Mouse (Mus musculus) T-helper 2 cell (primary cell): ENCODE data around the gene Ntrk1.
"Not testable (repeated sequence)": the region's sequence is repeated elsewhere in the genome, so short reads cannot be mapped to it uniquely, and the experiment has no call there.

Experiments used
- in situ Hi-C: fragments of 300-600 bp; cut with MboI, MseI; formaldehyde crosslinking; loops from one replicate; pipeline ENCODE4 v1.15.1; 2025; ENCODE audit warnings: high pct_unique_total_duplicates

Gene Ntrk1

DNA sequence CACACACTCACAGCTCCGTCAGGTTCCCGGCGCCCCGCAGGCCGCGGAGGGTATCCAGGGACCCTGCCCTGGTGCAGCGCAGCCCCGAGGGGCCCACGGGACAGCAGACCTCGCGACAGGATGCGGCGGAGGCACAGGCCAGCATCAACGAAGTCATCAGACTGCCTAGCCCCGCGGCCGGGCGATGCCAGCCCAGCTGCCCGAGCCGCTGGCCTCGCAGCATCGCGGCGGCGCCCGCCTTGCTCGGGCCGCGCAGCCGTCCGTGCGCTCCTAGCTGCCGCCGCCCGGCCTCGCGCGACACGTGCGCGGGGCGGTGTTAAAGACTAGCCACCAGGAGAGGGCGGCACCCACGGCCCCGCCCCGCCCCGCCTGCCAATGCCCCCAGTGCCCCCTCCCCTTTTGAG lies at the start of gene Ntrk1:
Gene Ntrk1, minus strand, starts transcription at position 241 of the 404 bp plus-strand sequence.
- in situ Hi-C loops: loop anchor here (5.0 kb wide), 1 partner anchor 57 kb away; no protein-coding TSS in a partner anchor

DNA sequence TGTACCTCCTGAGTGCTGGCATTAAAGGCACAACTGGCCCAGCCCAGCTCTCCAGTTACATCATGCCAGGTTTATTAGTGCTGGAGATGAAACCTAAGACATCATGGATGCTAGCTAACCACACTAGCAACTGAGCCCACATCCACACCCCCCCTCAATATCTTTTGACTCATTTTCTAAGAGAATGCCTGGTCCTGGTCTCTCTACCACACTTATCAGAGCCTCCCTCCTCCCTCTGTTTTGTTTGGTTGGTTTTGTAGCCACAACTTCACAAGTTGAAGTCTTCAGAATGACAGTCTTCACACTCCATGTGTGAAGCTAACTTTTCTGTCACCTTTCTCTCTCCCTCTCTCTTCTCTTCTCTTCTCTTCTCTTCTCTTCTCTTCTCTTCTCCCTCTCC lies 45.9 kb upstream of the Ntrk1 start:
- in situ Hi-C loops: no loop called here

DNA sequence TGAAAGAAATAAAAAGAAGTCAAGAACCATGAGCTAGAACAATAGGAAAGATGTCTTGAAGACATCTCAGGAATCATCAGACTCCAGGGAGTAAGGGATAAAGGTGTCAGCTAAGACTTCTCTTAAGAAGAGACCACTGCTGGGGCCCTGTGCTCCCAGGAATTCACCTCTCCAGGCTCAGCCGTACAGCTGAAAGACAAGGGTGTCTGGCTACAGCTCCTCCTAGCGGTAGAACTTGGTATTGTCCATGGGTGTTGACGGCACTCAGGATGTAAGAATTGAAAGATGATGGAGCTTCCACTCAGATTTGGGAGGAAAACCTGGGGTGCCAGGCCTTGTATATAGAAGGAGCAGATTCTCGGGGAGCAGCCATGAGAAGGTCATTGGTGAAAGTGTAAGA lies 43.7 kb upstream of the Ntrk1 start:
- in situ Hi-C loops: no loop called here

DNA sequence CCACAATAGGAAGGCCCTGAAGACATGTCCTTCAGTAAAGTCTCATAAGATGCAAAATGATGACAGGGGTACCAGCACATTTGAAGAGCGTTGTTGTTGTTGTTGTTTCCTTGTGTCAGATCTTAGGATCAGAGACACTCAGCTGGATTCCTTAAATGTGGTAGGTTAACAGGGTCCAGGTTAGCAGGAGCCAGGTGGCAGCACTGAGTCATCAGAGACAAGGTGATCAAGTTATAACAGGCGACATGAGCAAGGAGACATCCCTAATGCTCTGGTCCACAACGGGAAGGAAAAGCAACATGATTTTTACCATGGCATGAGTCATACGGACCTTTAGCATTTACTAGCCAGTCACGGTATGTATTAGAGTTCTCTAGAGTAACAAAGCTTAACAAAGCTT lies 38.5 kb upstream of the Ntrk1 start:
- in situ Hi-C loops: no loop called here

DNA sequence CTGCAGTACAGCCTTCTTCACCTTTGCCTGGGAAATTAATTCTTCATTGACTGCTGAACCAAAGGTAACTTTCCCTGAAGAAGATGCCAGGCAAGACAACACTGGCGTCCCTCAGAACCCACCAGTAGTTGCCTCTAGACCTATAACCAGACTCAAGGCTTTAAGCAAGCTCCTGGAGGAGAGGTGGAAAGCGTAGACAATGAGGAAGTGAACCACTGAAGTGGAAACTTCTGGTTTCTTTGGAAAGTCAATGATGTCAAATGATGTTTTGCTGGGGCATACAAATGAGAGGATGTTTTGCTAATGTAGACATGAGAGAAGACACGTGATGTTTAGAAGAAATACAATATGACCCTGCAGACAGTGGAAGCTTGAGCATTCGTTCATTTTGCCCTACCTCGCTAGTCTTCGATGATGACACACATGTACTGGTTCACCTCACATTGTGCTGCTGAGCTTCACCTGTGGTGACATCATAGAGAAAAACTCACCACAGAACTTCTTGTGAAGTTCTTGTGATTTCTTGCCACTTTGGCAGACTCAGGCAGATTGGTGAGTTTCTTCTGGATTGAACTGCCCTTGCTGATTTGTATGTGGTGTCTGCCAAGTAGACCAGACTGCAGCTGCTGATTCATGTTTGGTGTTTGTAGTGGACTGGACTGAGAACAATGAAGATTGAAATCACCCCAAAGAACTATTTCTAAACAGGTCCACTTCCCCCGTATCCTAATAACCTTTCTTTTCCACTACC lies 37.3 kb upstream of the Ntrk1 start:
- in situ Hi-C loops: no loop called here

DNA sequence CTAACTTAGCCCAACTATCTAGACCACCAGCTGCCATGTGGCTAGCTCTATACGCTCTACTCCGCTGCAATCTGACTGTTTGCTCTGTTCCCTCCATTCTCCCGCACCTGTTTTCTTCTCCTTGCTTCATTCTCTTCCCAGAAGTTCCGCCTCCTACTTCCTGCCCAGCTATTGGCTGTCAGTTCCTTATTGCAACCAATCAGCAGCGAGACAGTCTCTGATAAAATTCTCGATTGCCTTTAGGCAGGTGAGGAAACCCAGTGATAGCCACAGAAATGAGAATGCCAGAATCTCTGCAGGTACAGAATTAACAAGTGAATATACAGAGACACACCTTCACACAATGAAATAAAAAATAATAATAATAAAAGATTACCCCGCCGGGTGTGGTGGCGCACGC lies 34.1 kb upstream of the Ntrk1 start:
- in situ Hi-C loops: loop anchor here (5.0 kb wide), 1 partner anchor 47 kb away; no protein-coding TSS in a partner anchor

DNA sequence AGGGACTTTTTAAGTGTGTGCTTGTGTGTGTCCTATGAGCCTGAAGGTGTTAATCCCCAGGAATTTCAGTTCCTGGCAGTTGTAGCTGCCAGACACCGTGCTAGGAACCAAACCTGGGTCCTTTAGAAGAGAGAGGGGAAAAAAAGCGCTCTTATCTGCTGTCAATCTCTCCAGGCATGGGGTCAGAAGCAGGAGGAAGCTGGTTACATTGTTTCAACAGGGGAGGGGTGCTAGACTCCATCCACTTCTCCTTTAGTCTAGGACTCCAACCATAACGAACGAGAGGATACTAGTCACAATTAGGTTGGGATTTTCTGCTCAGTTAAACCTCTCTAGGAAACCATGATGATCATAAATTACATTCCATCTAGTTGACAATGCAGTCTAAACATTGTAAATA lies 33.5 kb upstream of the Ntrk1 start:
- in situ Hi-C loops: loop anchor here (5.0 kb wide), 1 partner anchor 46 kb away; no protein-coding TSS in a partner anchor

DNA sequence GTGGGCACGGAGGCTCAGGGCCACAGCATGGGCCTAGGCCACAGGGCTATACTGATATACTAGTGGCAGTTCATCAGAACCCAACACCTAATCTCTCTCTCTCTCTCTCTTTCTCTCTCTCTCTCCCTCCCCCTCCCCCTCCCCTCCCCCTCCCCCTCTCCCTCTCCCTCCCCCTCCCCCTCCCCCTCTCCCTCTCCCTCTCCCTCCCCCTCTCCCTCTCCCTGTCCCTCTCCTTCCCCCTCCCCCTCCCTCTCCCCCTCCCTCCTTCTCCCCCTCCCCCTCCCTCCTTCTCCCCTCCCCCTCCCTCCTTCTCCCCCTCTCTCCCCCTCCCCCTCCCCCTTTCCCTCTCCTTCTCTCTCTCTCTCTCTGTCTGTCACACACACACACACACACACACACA lies 29.2 kb upstream of the Ntrk1 start, which contains the start of gene Pear1:
Gene Pear1, minus strand, starts transcription at position 101 of the 400 bp plus-strand sequence.
- in situ Hi-C loops: not testable (repeated sequence)

DNA sequence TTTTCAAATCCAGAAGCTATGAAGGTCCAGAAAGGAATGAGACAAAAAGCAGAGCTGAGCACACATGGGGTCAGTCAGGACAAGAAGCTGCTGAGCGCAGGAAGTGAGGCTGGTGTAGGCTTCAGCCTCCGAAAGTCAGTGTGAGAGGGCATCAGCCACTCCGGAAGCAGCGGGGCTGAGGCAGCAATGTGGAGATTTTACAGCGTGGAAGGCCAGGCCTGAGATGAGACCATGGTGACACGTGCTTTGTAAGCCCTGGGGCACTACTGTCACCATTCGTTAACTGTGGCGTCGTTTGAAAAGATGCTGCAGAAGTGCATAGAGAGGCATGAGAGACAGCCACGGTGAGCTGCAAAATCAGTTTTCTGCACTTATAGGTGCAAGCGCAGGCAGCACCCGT lies 23.3 kb upstream of the Ntrk1 start:
- in situ Hi-C loops: no loop called here

DNA sequence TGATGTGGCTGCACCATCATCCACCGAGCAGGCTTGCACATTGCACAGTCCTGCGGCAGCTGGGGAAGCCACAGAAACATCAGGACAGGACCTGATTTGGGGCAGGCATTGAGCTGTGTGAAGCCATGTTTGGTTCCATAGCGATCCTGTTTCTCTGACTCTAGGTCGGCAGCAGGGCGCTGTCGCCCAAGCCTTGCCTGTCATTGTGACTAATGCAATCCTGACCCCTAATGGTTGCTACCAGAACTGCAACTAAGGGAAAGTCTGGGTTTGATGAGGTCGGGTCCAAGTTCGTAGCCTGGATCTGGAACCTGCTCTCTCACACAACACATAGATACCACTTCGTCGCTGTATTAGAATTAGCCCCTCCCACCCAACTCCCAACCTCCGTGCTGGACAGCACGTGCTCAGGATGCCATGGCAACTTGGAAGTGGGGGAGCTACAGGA lies 21.7 kb upstream of the Ntrk1 start:
- in situ Hi-C loops: no loop called here

DNA sequence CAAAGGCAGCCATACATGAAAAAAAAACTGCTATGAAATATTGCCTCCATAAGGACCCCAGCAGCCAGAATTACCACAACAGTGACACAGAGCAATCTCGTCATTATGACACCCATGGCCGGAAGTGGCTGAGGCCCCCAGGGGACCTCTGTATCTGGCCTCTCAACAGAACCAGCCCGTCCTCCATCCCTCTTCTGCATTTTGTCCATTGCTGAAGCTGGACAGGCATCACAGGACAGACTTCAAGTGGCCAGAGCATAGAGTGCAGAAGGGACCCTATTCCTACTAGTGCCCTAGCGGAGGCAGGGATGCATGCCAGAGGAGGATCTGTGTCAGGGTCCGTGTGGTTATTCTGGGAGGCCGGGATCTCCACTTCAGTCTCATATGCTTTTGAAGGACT lies 21.2 kb upstream of the Ntrk1 start:
- in situ Hi-C loops: no loop called here

DNA sequence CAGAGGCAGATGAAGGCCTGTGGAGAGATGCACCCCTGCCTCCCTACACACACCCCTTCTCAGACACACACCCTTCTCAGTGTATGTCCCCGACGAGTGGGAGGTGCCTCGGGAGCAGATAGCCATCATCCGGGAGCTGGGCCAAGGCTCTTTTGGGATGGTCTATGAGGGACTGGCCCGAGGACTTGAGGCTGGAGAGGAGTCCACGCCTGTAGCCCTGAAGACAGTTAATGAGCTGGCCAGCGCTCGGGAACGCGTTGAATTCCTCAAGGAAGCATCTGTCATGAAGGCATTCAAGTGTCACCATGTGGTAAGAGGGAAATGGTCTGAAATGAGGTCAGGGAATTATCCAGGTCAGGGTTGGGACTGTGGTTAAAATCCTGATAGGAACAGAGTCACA lies 17.9 kb upstream of the Ntrk1 start:
- in situ Hi-C loops: no loop called here

DNA sequence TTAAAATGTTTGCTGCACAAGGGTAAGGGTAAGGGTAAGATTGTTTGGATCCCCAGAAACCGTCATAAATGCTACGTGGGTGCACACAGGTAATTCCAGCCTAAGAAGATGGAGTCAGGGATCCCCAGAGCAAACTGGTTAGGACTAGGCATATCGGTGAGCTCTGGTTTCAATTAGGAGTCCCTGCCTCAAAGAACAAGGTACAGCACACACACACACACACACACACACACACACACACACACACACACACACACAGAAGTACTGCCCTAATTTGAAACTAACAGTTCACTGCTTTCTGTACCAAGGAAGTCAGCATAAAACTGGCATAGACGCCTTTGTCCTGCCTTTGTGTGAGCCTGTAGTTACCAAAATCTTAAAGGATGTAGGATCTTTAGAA lies 17.5 kb upstream of the Ntrk1 start:
- in situ Hi-C loops: no loop called here

DNA sequence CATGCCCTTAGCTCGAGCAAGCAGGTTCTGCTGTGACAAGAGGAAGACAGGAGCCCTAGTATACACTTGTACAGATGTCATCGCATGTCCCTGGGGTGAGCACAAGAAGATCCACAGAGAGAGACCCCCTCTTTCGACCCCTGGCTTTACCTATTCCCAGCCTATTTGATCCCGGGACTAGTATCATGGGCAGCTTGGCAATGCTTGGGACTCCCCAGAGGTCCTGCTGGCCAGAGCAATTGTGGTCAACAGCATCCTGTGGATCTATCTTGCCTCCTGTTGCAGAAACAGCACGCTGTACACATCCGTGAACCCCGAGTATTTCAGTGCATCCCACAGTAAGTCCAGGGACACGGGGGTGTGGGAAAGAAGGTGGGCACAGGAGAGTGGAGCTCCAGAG lies 16.3 kb upstream of the Ntrk1 start:
- in situ Hi-C loops: no loop called here

DNA sequence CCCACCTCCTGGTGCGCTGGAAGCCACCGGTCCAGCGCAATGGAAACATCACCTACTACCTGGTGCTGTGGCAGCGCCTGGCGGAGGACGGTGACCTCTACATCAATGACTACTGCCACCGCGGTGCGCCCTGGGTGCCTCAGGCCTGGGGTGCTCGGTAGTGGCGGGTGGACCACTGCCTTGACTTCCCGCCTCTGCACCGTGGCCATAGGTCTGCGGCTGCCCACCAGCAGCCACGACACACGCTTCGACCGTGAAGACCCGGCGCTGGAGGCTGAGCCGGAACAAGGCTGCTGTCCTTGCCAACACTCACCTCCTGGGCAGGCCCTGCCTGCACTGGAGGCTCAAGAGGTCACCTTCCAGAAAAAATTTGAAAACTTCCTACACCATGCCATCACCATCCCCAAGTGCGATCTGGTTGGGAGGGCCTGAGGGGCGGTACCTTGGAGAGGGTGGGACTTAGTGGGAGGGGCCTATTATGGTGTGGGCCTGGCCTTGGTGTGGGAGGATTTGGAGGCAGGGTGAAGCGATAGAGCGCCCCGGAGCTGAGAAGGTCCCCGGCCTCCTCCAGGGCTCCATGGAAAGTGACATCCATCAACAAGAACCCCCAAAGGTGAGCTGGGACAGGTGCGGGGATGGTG lies 14.5 kb upstream of the Ntrk1 start:
- in situ Hi-C loops: no loop called here

DNA sequence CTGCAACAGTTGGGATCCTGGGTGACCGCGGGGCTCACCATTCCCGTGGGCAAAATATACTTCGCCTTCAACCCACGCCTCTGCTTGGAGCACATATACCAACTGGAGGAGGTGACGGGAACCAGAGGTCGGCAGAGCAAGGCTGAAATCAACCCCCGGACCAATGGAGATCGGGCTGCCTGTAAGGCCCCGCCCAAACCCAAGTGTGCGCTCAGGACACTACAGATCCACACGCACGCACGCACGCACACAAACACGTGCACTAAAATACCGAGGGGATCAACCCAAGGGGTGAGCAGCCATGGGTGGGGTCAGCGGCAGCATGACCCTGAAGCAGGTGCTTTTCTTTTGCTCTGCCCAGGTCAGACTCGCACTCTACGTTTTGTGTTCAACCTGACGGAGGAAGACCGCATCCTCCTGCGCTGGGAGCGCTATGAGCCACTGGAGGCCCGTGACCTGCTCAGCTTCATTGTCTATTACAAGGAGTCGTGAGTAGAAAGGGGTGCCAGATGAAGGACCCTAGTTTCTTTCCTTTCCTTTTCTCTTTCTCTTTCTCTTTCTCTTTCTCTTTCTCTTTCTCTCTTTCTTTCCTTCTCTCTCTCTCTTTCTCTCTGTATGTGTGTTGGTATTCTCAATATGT lies 9.2 kb upstream of the Ntrk1 start:
- in situ Hi-C loops: no loop called here

DNA sequence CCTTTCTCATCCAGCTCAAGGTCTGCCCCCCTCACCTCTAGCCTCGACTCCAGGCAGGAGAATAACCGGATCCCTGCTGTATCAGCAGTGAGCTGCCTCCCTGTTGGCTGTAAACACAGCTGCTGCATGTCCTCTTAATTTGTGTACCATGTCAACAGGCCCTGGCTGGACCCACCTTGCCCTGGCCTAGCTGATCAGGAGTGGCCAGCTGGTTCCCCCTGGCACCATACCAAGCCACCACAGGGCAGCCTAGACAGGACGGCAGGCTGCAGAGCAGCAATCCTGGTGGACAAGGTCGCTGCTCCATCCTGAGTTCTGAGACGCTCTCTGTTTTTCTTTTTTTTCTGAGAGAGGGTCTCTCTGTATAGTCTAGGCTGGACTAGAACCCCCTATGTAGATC lies 6.7 kb upstream of the Ntrk1 start:
- in situ Hi-C loops: no loop called here

DNA sequence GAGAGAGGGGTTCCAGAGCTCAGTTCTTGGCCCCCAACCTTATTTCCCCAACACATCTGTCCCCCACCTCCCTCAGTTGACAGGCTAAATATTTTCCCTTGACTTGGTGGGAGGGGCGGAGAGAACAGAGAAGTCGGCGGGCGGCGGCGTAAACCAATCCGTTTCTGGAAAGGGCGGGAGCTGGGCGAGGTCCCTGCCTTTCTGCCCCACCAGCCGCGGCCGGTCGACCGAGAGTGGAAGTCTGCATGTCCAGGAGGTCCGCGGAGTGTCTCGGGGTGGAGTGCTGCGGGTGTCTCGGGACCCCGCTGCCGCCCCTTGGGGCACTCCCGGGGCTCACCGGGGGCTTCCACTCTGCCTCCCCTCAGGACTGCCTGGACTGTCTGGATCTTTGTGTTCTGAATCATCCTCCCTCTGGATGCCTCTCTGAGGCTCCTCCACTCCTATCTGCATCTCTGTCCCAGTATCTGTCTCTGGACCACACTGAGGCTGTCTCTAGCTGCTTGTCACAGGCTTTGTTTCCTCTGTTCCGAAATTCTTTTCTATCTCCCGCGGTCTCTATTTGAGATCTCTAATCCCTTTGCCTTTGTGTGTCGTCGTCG lies 1.9 kb upstream of the Ntrk1 start, which contains the start of gene Insrr:
Gene Insrr, plus strand, starts transcription at position 216 of the 599 bp plus-strand sequence.
- in situ Hi-C loops: loop anchor here (5.0 kb wide), 1 partner anchor 55 kb away; no protein-coding TSS in a partner anchor

DNA sequence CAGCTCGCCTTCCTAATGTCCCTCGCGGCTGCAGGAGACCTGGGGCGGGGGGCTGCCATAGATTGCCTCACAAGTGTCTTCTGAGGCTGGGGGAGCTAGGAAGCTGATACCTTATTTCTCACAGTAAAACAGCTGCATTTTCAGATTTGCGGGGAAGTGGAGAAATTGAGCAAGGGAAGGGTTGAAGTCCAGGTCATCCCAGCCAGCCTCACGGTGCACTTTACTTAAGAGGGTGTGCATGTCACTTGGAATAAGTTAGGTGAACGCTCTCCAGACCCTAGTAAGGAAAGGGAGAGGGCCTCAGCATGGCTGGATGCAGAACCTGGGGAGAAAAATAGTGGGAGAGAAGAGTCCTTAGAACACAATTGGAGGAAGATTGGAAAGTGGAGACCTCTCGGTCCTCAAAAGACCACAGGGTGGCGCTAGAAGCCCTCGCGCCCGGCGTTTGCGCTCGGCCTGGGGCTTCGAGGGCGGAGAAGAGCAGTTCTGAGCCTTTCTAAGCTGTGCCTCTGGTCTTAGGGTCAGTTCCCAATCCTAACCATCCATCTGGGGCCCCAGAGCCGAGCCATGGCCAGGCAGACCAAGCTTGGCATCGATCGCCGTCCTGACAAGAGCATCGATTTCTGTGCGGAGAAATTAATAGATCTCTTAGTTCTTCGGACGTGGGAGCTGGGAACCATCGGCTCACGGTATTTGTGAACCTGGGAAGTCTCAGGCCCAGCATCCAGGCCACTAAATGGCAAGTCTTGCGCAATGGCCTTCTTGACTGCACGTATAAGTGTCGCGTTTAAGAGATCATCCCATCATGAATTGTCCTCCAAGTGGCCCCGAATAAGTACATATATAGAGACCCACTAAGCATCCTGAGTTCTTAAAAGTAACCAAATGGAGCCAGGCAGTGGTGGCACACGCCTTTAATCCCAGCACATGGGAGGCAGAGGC lies 645 bp upstream of the Ntrk1 start:
- in situ Hi-C loops: loop anchor here (5.0 kb wide), 1 partner anchor 57 kb away; no protein-coding TSS in a partner anchor

DNA sequence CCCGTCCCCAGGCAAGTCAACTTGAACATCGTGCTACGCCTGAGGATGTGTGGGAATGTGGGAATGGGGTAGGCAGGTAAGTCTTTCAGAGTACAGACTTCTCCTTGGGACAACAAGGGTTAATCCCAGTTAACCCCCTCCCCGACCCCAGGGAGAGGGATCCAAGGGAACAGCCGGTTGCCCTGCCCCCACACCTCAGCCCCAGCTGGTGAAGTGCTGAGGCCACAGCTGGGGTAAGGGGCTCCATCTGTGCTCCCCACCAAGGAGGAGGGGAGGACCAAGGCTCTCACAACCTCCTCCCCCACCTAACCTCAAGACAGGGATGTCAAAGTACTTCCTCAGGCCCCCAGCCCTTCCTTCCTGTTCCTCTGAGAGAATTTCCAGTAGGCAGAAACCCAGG lies 5.2 kb downstream of the Ntrk1 start:
- in situ Hi-C loops: no loop called here

DNA sequence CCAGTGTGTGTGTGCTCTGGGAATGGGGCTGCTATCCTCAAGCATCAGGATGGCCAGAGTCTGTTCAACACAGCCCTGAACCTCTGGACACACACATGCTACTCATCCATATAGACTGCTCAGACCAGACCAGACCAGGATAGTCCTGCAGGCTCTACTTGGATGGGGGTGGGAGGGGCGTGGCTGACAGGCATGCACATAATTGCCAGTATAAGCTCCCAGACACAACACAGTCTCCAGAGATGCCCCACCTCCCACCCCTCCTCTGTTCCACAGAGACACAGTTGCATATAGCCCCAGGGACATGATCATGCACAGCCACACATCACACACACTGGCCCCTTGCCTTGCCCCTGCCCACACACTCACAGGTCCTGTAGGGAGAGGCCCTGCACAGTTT lies 5.7 kb downstream of the Ntrk1 start:
- in situ Hi-C loops: no loop called here
